Mouse (Mus musculus) hindbrain, postnatal 0 days (tissue): ENCODE measurements around the gene Dnah10. TPM values are rescaled to one million over a fixed set of nuclear protein-coding genes. Genes with fewer than 3 reads are reported as not detected.

Source experiments
- ATAC-seq: fragments of 200-750 bp; cut with Nextera tagmentation; 2 replicates; pipeline ENCODE4 v1.8.0; 2017; ENCODE audit warnings: mild to moderate bottlenecking, moderate TSS enrichment, moderate library complexity
- DNase-seq: peaks from one replicate; pipeline ENCODE4 v3.0.0-alpha.2; 2015; ENCODE audit warnings: low spot score
- H3K27ac ChIP-seq: fragments of 300-500 bp; sonication (generic); 2 replicates; pipeline ENCODE4 v1.5.1; 2014; ENCODE audit warnings: mild to moderate bottlenecking
- H3K27me3 ChIP-seq: fragments of 300-500 bp; sonication (generic); 2 replicates; pipeline ENCODE4 v1.6.1; 2014; ENCODE audit warnings: low read length, mixed read lengths; ENCODE audit not compliant: insufficient read depth
- H3K36me3 ChIP-seq: fragments of 300-500 bp; sonication (generic); 2 replicates; pipeline ENCODE4 v1.6.1; 2014; ENCODE audit warnings: low read length, mixed read lengths; ENCODE audit not compliant: insufficient read depth
- H3K4me1 ChIP-seq: fragments of 300-500 bp; sonication (generic); 2 replicates; pipeline ENCODE4 v1.6.1; 2014; ENCODE audit warnings: antibody characterized with exemption, low read length, mixed read lengths; ENCODE audit not compliant: insufficient read depth
- H3K4me2 ChIP-seq: fragments of 300-500 bp; sonication (generic); 2 replicates; pipeline ENCODE4 v1.6.1; 2014; ENCODE audit warnings: low read depth, mild to moderate bottlenecking, low read length, moderate library complexity, mixed read lengths
- H3K4me3 ChIP-seq: fragments of 300-500 bp; sonication (generic); 2 replicates; pipeline ENCODE4 v1.5.1; 2014; ENCODE audit warnings: low read length
- H3K9ac ChIP-seq: fragments of 300-500 bp; sonication (generic); replicated peaks from 2 replicates; pipeline ENCODE4 v1.6.1; 2014; ENCODE audit warnings: mild to moderate bottlenecking, low read length, moderate library complexity, mixed read lengths
- H3K9me3 ChIP-seq: fragments of 300-500 bp; sonication (generic); 2 replicates; pipeline ENCODE4 v1.6.1; 2016; ENCODE audit warnings: low read length, mixed read lengths
- CTCF ChIP-seq: IDR thresholded peaks from 2 replicates; pipeline ENCODE4 v1.5.1; 2016; ENCODE audit warnings: antibody characterized with exemption, control low read depth, low read depth
- WGBS: fragments of 180-500 bp; shearing (Covaris S2); extraction: QIAGEN DNeasy Blood & Tissue Kit; methylation state at CpG from one replicate; pipeline ENCODE4 v1.1.7; 2014; 5-methylcytosine and 5-hydroxymethylcytosine counted together
- polyA plus RNA-seq: library from polyadenylated mRNA; unstranded; fragments of >200 nt; fragmentation: Nextera tagmentation; extraction: Ambion mirVana; gene quantifications from 2 replicates; pipeline ENCODE4 v1.2.1, GENCODE M21; 2015
- total RNA-seq: library from RNA; depleted of rRNA; stranded (reverse); fragments of >200 nt; gene quantifications from 2 replicates; pipeline ENCODE4 v1.2.3, GENCODE M21; 2014

The Dnah10 gene
- total and polyA plus RNA-seq, 2 experiments from 2014 or later: 0.31 to 3.0 TPM

DNA sequence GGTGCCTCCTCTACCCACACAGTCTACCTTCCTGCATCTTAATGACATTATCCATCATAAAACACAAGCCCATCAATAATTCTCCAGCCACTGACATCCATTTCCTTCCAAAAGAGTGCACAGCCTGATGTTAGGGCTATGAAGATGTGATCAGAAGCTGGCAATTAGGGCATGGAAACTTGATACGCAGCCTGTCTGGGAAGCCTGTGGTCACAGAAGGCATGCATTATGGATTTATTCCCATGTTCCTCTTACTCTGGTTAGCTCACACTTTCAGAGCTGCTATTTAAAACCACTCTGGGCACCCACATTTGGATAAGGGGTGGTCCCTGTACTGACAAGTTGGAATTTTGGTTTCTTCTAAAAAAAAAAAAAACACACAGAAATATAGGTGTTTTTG is 122.1 kb downstream of the Dnah10 start:
- ATAC-seq: no peak
- H3K36me3 ChIP-seq: no peaks in the 10 kb centered on the region
- H3K27ac ChIP-seq: no peak overlapping the region
- no peak for DNase-seq
- TF ChIP-seq CTCF: no peak
- no peak overlapping the region for H3K4me3 ChIP-seq
- peaks cover 7% of the 10 kb centered on the region; the same call in 1 of the 2 replicates for H3K4me1 ChIP-seq
- no peak overlapping the region for H3K9ac ChIP-seq
- H3K27me3 ChIP-seq: no peaks in the 10 kb centered on the region
- H3K4me2 ChIP-seq: no peak overlapping the region
- 68% methylated on average over 1 of the region's 1 CpGs for WGBS
- H3K9me3 ChIP-seq: no peaks in the 10 kb centered on the region

DNA sequence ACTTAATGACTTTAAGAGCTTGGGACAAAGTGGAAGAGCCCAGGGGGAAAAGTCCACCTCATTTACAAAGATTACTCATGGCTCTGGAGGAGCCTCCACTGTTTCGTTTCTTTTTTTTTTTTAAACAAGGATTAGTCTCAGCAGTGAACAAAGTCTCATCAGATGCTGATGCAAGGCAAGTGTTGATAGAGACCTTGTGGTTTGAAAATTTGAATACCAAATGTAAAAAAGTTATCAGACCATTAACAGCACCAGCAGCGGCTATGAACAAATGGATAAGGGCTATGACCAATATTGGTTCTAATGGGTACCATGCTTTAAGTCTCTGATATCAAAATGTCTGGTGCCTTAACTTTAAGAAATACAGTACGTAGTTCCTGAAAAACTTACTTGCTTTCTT is 124.1 kb downstream of the Dnah10 start:
- Histone ChIP-seq H3K9ac (no peak overlapping the region), H3K4me3 (no peak overlapping the region), H3K36me3 (no peaks in the 10 kb centered on the region), H3K9me3 (no peaks in the 10 kb centered on the region), H3K27ac (no peak overlapping the region), H3K4me2 (no peak overlapping the region), H3K4me1 (0 out of 2 replicates have a peak, but pooled peaks cover under 1% of the 10 kb centered on the region), H3K27me3 (no peaks in the 10 kb centered on the region)
- ATAC-seq (no peak), DNase-seq (no peak)
- TF ChIP-seq CTCF: no peak
- 81% methylated on average over 3 of the region's 3 CpGs for WGBS

DNA sequence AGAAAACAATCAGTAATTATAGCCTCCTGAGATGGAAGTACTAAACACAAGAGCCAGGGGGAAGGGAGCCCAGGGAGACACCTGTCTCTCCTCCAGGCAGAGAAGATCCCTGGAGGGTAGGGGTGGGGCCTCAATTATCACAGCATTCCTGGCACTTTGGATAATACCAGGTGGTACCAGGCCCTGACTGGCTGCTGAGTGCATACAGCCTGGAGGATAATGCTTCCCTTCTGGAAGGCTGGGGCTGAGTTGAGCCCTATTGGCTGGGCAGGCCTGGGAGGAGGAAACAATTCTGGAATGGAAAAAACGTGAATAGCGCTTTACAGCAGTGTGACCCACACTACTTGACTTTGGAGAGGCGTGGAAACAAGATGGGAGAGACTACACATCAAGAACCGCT is 126.7 kb downstream of the Dnah10 start:
- H3K27ac ChIP-seq: no peak overlapping the region
- H3K36me3 ChIP-seq: no peaks in the 10 kb centered on the region
- no peak overlapping the region for H3K9ac ChIP-seq
- no peak overlapping the region for H3K4me2 ChIP-seq
- DNase-seq (no peak), ATAC-seq (no peak)
- H3K27me3 ChIP-seq: no peaks in the 10 kb centered on the region
- no peaks in the 10 kb centered on the region for H3K9me3 ChIP-seq
- no peaks in the 10 kb centered on the region for H3K4me1 ChIP-seq
- WGBS: 57% methylated on average over 4 of the region's 4 CpGs
- H3K4me3 ChIP-seq: no peak overlapping the region
- TF ChIP-seq CTCF: no peak

- TF ChIP-seq CTCF: no peak
- Histone ChIP-seq H3K9me3 (no peaks in the 10 kb centered on the region), H3K4me1 (no peaks in the 10 kb centered on the region), H3K4me3 (no peak overlapping the region), H3K9ac (no peak overlapping the region), H3K27me3 (no peaks in the 10 kb centered on the region), H3K4me2 (no peak overlapping the region), H3K27ac (no peak overlapping the region), H3K36me3 (no peaks in the 10 kb centered on the region)
- DNase-seq (no peak), ATAC-seq (no peak)
- WGBS: 41% methylated on average over 2 of the region's 2 CpGs
Observed at GRCm38 (mm10) chr5:124852294-124852693, 127.4 kb downstream of the Dnah10 start.

GRCm38 (mm10) chr5:124853079-124853478 is 128.2 kb downstream of the Dnah10 start:
- TF ChIP-seq CTCF: no peak
- no peaks in the 10 kb centered on the region for H3K36me3 ChIP-seq
- DNase-seq: no peak
- no peak for ATAC-seq
- H3K4me3 ChIP-seq: no peak overlapping the region
- WGBS: 76% methylated on average over 2 of the region's 2 CpGs
- no peaks in the 10 kb centered on the region for H3K27me3 ChIP-seq
- no peak overlapping the region for H3K9ac ChIP-seq
- H3K27ac ChIP-seq: no peak overlapping the region
- H3K4me2 ChIP-seq: no peak overlapping the region
- H3K4me1 ChIP-seq: no peaks in the 10 kb centered on the region
- no peaks in the 10 kb centered on the region for H3K9me3 ChIP-seq

DNA sequence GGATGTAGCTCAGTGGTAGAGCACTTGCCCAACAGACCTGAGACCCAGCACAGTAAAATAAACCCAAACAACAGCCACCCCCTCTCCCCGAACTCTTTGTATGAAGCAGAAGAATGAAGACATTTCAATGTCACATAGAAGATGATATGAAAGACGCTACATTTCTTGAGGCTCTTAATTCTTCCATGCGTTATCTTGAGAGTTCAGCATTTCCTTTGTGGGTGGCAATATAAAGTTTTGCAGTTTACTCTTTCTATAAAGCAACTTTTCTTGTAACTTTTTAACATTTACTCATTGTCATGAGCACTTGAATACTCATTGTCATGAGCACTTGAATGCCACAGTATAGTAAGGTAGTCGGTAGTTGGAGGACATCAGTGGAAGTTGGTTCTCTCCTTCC is 129.3 kb downstream of the Dnah10 start:
- ATAC-seq: no peak
- Histone ChIP-seq H3K4me3 (no peak overlapping the region), H3K27me3 (no peaks in the 10 kb centered on the region), H3K4me1 (no peaks in the 10 kb centered on the region), H3K4me2 (no peak overlapping the region), H3K9ac (no peak overlapping the region), H3K36me3 (no peaks in the 10 kb centered on the region), H3K27ac (no peak overlapping the region), H3K9me3 (no peaks in the 10 kb centered on the region)
- no peak for DNase-seq
- TF ChIP-seq CTCF: no peak
- 94% methylated on average over 4 of the region's 4 CpGs for WGBS

- Histone ChIP-seq H3K4me2 (peak overlapping the region; percentile 90), H3K9me3 (no peaks in the 10 kb centered on the region), H3K4me1 (peaks cover 6% of the 10 kb centered on the region), H3K27me3 (no peaks in the 10 kb centered on the region), H3K9ac (no peak overlapping the region), H3K27ac (no peak overlapping the region), H3K36me3 (no peaks in the 10 kb centered on the region), H3K4me3 (no peak overlapping the region)
- no peak for ATAC-seq
- WGBS: 17% methylated on average over 5 of the region's 5 CpGs
- DNase-seq: peak; percentile 61
- peak; percentile 84 for TF ChIP-seq CTCF
Observed at GRCm38 (mm10) chr5:124860013-124860412, 135.1 kb downstream of the Dnah10 start.
